Mouse (Mus musculus) neural tube, embryonic 15.5 days (tissue): ENCODE results near the gene Mblac2. TPM values are rescaled to one million over a fixed set of nuclear protein-coding genes. Genes with fewer than 3 reads are reported as not detected.

ENCODE experiments used
- ATAC-seq: fragments of 200-750 bp; cut with Nextera tagmentation; 2 replicates; pipeline ENCODE4 v1.8.0; 2017; ENCODE audit warnings: mild to moderate bottlenecking, moderate TSS enrichment, moderate library complexity; ENCODE audit not compliant: low FRiP score
- H3K27ac ChIP-seq: fragments of 300-500 bp; sonication (generic); replicated peaks from 2 replicates; pipeline ENCODE4 v1.5.1; 2015; ENCODE audit warnings: mild to moderate bottlenecking, inconsistent platforms
- H3K27me3 ChIP-seq: fragments of 300-500 bp; sonication (generic); replicated peaks from 2 replicates; pipeline ENCODE4 v1.6.1; 2015; ENCODE audit warnings: inconsistent platforms
- H3K36me3 ChIP-seq: fragments of 300-500 bp; sonication (generic); 2 replicates; pipeline ENCODE4 v1.6.1; 2015; ENCODE audit warnings: inconsistent platforms
- H3K4me1 ChIP-seq: fragments of 300-500 bp; sonication (generic); 2 replicates; pipeline ENCODE4 v1.6.1; 2015; ENCODE audit warnings: inconsistent platforms
- H3K4me2 ChIP-seq: fragments of 300-500 bp; sonication (generic); 2 replicates; pipeline ENCODE4 v1.6.1; 2015; ENCODE audit warnings: inconsistent platforms, mild to moderate bottlenecking, moderate library complexity
- H3K4me3 ChIP-seq: fragments of 300-500 bp; sonication (generic); replicated peaks from 2 replicates; pipeline ENCODE4 v1.5.1; 2015; ENCODE audit warnings: mild to moderate bottlenecking, inconsistent platforms
- H3K9ac ChIP-seq: fragments of 300-500 bp; sonication (generic); replicated peaks from 2 replicates; pipeline ENCODE4 v1.6.1; 2015; ENCODE audit warnings: mild to moderate bottlenecking, inconsistent platforms
- H3K9me3 ChIP-seq: fragments of 300-500 bp; sonication (generic); replicated peaks from 2 replicates; pipeline ENCODE4 v1.6.1; 2016; ENCODE audit warnings: inconsistent platforms
- WGBS: fragments of 180-500 bp; shearing (Covaris S2); methylation state at CpG from one replicate; pipeline ENCODE4 v1.1.7; 2015; ENCODE audit warnings: mixed read lengths; 5-methylcytosine and 5-hydroxymethylcytosine counted together
- polyA plus RNA-seq: library from polyadenylated mRNA; unstranded; fragments of >200 nt; fragmentation: Nextera tagmentation; extraction: Ambion mirVana; gene quantifications from 2 replicates; pipeline ENCODE4 v1.2.1, GENCODE M21; 2015

The Mblac2 gene
- polyA plus RNA-seq, 1 experiment from 2014 or later: 65.6 TPM

DNA sequence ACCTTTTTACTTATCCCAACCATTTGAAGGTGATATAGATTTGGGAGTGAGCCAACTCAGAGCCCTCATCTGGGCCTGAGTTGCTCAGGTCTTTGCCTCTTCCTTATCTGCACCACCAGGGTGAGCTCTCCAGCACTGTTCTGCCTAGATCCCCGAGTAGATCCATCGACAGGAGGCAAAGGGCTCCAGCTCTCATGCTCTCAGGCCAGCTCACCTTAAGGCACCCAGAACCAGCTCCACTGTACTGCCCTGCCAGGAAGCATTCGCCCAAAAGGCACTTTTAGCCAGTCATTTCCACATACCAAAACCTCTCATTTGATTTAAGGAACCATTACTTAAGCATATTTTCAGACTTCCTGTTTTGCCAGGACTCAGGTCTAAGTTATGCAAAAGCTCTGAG lies 29.8 kb downstream of the Mblac2 start:
- no peaks in the 10 kb centered on the region for H3K36me3 ChIP-seq
- H3K4me3 ChIP-seq: no peak overlapping the region
- no peak for ATAC-seq
- H3K4me1 ChIP-seq: no peaks in the 10 kb centered on the region
- H3K9me3 ChIP-seq: no peaks in the 10 kb centered on the region
- H3K27me3 ChIP-seq: no peaks in the 10 kb centered on the region
- H3K9ac ChIP-seq: no peak overlapping the region
- no peak overlapping the region for H3K4me2 ChIP-seq
- WGBS: 57% methylated on average over 3 of the region's 3 CpGs
- H3K27ac ChIP-seq: no peak overlapping the region

DNA sequence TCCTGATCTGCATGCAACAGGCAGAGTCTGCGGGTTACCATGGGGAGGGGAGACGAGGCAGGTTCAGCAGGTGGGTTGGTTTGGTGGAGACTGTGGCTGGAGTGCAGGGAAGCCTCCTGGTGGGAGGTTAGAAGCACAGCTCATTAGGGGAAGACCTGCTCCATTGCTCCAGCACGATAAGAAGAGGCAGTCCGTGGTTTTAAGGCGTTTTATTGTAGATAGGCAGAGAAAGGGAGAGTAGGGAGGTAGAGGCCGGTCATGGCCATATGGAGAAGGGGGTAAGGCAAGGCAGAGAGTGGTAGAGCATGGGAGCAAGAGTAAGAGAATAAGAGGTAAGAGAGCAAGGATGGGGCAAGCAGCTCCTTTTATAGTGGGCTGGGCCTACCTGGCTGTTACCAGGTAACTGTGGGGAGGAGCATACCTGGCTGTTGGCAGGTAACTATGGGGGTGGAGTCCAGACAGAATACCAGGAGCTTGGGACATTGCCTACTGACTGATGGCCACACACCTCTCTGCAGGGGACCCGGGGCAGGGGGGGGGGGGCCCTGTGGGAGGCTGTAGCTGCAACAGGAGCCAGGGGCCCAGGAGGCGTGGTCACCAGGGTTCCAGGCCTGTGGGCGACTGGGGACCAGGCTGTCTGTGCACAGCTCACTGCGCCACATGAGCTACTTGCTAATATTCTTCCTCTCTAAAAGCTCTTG lies 32.4 kb downstream of the Mblac2 start:
- 52% methylated on average over 10 of the region's 10 CpGs for WGBS
- Histone ChIP-seq H3K4me2 (no peak overlapping the region), H3K36me3 (no peaks in the 10 kb centered on the region), H3K27me3 (no peaks in the 10 kb centered on the region), H3K4me1 (no peaks in the 10 kb centered on the region), H3K4me3 (no peak overlapping the region), H3K9ac (no peak overlapping the region), H3K9me3 (no peaks in the 10 kb centered on the region), H3K27ac (no peak overlapping the region)
- ATAC-seq: no peak

DNA sequence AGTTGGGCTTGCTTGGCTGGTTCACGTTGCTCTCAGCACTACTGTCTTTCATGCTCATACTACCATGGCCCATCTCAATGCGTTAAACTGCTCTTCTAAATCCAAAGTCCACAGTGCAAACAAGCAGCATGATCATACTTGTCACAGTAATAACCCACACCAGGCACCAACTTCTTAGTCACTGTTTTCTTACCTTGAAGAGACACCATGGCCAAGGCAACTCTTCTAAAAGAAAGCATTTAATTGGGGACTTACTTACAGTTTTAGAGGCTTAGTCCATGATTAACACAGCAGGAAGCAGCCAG lies 32.9 kb downstream of the Mblac2 start:
- Histone ChIP-seq H3K9ac (no peak overlapping the region), H3K27ac (no peak overlapping the region), H3K9me3 (no peaks in the 10 kb centered on the region), H3K4me1 (no peaks in the 10 kb centered on the region), H3K27me3 (no peaks in the 10 kb centered on the region), H3K36me3 (no peaks in the 10 kb centered on the region), H3K4me2 (no peak overlapping the region), H3K4me3 (no peak overlapping the region)
- WGBS: 47% methylated on average over 2 of the region's 2 CpGs
- no peak for ATAC-seq

DNA sequence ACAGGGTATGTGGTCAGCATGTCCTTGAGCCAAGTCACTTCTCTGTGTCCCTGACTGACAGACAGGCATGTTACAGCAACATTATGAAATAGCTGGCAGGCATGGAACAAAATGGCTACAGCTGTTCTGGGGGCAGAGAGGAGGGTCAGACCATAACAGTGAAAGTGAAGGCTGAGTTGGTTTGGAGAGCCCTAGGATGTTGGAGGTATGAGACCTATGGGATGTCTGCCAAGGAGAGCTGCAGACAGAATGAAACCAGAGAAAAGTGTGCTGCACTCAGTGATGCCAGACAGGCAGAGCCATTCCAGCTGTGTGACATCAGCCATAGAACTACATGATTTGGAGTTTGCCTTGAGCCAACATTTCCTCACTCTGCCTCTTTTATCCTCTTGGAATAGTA lies 43.7 kb downstream of the Mblac2 start:
- H3K4me3 ChIP-seq: no peak overlapping the region
- no peaks in the 10 kb centered on the region for H3K27me3 ChIP-seq
- H3K9ac ChIP-seq: no peak overlapping the region
- H3K36me3 ChIP-seq: no peaks in the 10 kb centered on the region
- no peak for ATAC-seq
- H3K9me3 ChIP-seq: no peaks in the 10 kb centered on the region
- no peaks in the 10 kb centered on the region for H3K4me1 ChIP-seq
- H3K4me2 ChIP-seq: no peak overlapping the region
- no peak overlapping the region for H3K27ac ChIP-seq

DNA sequence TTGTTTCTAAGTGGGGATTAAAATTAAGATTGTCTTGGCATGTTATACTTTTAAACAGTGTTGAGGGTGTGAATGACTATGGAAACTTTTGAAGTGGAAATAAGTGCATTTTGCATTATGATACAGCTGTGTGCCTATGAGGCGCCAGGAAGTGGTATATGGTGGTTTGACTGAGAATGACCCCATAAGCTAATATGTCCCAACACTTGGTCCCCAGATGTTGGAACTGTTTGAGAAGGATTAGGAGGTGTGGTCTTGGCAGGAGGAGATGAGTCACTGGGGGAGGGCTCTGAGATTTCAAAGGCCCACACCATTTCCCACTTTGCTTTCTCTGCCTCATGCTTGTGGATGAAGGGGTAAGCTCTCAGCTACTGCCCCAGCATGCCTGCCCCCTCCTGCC lies 44.2 kb downstream of the Mblac2 start:
- Histone ChIP-seq H3K9ac (no peak overlapping the region), H3K27me3 (no peaks in the 10 kb centered on the region), H3K9me3 (no peaks in the 10 kb centered on the region), H3K27ac (no peak overlapping the region), H3K4me1 (no peaks in the 10 kb centered on the region), H3K4me3 (no peak overlapping the region), H3K4me2 (no peak overlapping the region), H3K36me3 (no peaks in the 10 kb centered on the region)
- no peak for ATAC-seq
- WGBS: 94% methylated on average over 1 of the region's 1 CpGs

DNA sequence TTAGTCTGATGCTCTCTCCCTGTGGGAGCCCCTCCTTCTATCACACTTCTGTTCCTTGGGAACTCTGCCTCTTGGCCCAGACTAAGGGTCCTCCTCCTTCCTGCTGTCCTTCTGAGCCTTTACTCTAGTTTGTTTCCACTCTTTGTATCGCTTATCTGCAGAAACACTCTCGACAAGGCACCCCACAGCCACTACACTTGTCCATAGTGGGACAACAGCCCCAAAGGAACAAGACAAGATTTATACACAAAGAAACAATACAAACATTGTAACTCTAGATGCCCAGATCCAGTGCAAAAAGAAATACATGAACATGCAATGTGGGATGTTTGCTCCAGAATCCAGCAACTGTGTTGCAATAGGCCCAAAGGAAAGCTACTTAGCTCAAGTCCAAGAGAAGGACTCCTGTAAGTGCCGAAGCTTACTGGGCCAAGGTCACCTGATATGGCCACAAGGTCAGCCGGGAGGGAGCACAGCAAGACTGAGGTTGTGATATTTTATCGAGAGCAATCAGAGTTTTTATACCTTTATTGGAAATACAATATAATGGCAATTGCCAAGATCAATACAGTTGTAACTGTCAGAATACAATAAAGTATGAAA lies 46.0 kb downstream of the Mblac2 start:
- no peak overlapping the region for H3K27ac ChIP-seq
- H3K27me3 ChIP-seq: no peaks in the 10 kb centered on the region
- no peak for ATAC-seq
- no peak overlapping the region for H3K4me3 ChIP-seq
- H3K4me1 ChIP-seq: 0 out of 2 replicates have a peak, but pooled peaks cover 2% of the 10 kb centered on the region
- no peaks in the 10 kb centered on the region for H3K36me3 ChIP-seq
- no peak overlapping the region for H3K9ac ChIP-seq
- no peaks in the 10 kb centered on the region for H3K9me3 ChIP-seq
- WGBS: 86% methylated on average over 5 of the region's 5 CpGs
- no peak overlapping the region for H3K4me2 ChIP-seq

DNA sequence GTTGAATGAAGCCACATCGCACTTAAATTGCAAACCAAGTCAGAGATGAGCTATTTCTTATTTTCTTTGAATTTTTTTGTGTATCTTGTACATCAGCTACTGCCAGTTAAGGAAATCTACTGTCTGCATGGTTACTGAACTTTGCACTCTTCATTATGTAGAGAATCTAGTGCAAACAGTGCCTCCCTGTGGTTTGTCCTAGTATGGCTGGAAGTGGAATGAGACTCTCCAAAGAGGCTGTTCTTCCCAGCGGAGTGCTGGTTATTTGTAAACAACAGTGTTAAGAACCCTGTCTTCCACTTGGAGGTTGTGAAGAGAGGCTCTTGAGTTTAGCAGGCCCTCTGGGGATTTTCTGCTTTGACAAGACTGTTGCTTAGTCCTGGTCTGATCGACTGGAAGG lies 49.2 kb downstream of the Mblac2 start:
- Histone ChIP-seq H3K27me3 (no peaks in the 10 kb centered on the region), H3K4me2 (no peak overlapping the region), H3K9me3 (no peaks in the 10 kb centered on the region), H3K4me3 (no peak overlapping the region), H3K36me3 (no peaks in the 10 kb centered on the region), H3K27ac (no peak overlapping the region), H3K4me1 (0 out of 2 replicates have a peak, but pooled peaks cover 2% of the 10 kb centered on the region), H3K9ac (no peak overlapping the region)
- 38% methylated on average over 3 of the region's 3 CpGs for whole genome bisulfite sequencing
- no peak for ATAC-seq

DNA sequence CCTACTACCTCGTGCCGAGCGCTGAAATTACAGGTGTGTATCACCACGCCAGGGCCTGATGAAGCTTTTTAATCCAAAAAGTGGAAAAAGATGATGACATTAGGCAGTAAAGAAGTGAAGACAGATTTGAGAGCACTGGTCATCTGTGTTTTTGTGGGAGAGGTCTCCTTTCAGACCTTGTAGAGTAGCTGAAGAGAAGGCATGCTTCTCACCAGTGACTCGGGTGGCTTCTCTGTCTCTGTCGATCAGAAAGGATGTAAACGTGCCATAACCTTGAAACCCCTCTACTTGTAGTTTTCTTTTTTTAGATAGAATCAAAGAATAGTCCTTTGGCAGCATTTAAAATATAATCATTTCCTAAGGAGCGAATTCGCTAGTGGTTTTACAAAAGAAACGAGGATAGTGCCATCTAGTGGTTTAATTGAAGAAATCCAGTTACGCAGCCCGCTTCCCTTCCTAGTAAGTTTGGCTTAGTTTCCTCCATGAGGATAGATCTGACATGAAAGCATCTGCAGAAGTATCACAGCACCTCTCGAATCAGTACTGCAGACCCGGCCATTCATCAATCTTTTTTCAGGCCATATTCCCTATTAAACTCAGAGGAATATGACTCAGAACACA lies 50.5 kb downstream of the Mblac2 start:
- ATAC-seq: peak; percentile 66; the same call in 1 of the 2 replicates
- H3K4me1 ChIP-seq: 0 out of 2 replicates have a peak, but pooled peaks cover 2% of the 10 kb centered on the region
- no peaks in the 10 kb centered on the region for H3K36me3 ChIP-seq
- H3K4me3 ChIP-seq: no peak overlapping the region
- H3K27me3 ChIP-seq: no peaks in the 10 kb centered on the region
- no peaks in the 10 kb centered on the region for H3K9me3 ChIP-seq
- H3K9ac ChIP-seq: no peak overlapping the region
- WGBS: 34% methylated on average over 14 of the region's 14 CpGs
- no peak overlapping the region for H3K27ac ChIP-seq
- H3K4me2 ChIP-seq: peak overlapping the region; percentile 37; the same call in 1 of the 2 replicates

DNA sequence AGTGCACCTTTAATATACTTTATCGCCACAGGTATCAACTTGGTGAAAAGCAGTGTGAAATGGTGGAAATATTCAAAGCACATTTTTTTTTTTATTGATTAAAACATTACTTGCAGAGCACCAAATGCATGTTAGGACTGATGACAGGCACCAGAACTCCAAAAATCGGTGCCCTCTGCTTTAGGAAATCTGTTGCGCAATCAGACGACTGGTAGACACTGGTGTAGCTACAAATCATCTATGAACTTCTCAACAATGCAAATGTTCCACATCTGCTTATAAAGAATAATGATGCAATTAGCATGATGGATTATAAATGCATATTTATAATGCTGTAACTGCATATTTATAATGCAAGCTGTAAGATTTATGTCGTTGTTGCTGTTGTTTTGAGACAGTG lies 53.0 kb downstream of the Mblac2 start:
- WGBS: 76% methylated on average over 5 of the region's 5 CpGs

DNA sequence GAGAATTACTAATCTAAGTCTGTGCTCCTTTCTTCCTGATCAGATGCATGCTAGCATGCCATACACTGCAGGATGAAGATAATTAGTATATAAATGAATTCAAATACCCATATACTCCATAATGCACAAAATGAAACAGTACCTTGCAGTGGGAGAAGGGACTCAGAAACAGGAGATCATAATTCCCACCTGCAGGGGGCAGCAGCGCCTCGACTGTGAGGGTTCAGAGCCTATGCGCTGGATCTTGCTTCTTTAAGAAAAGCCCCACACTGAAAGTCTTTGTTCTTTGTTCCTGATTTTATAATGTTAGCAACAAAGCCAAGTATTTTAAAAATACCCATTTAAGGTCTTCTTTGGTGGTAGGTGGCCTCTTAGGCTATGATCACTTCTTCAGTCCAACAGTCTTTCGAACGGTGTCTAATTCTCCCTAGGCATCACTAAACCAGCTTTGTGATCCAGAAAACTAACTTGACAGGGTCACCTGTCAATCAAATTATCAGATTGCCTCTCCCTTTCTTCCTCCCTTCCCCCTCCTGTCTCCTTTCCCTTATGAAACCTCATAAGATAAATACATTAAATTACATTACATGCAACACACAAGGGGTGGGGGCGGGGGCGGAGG lies 56.0 kb downstream of the Mblac2 start:
- Histone ChIP-seq H3K9ac (no peak overlapping the region), H3K9me3 (no peaks in the 10 kb centered on the region), H3K4me2 (peak overlapping the region; percentile 15; the same call in 1 of the 2 replicates), H3K27ac (0 out of 2 replicates have a peak overlapping the region, but pooled peaks have one; percentile 23), H3K4me1 (0 out of 2 replicates have a peak, but pooled peaks cover 4% of the 10 kb centered on the region), H3K36me3 (no peaks in the 10 kb centered on the region), H3K27me3 (no peaks in the 10 kb centered on the region), H3K4me3 (no peak overlapping the region)
- peak; percentile 90 for ATAC-seq
- WGBS: 73% methylated on average over 7 of the region's 7 CpGs

More for the DNA sequence above, 53.0 kb downstream of the Mblac2 start:
- Histone ChIP-seq H3K27me3 (no peaks in the 10 kb centered on the region), H3K9ac (no peak overlapping the region), H3K36me3 (no peaks in the 10 kb centered on the region), H3K4me3 (no peak overlapping the region), H3K4me1 (0 out of 2 replicates have a peak, but pooled peaks cover 7% of the 10 kb centered on the region), H3K4me2 (no peak overlapping the region), H3K27ac (no peak overlapping the region), H3K9me3 (no peaks in the 10 kb centered on the region)
- no peak for ATAC-seq

DNA sequence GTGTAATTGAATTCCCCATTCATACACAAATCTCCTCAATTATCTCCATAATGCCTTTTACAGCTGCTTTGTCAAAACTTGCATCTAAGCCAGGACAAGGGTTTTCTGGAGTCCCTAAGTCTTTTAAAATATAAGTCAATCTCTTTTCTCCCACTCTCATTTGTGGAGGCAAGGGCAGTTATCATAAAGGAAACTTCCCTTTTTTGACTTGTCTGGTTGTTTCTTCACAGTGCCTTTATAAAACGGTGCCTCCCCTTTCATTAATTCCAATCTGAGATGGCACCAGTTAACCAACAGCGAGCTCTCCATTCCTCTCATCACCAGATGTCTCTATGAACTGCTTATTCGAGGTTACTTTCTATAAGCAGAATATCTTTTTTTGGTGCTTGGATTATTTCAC lies 65.1 kb downstream of the Mblac2 start:
- H3K9ac ChIP-seq: no peak overlapping the region
- no peaks in the 10 kb centered on the region for H3K9me3 ChIP-seq
- no peaks in the 10 kb centered on the region for H3K27me3 ChIP-seq
- H3K4me2 ChIP-seq: no peak overlapping the region
- no peaks in the 10 kb centered on the region for H3K4me1 ChIP-seq
- ATAC-seq: no peak
- WGBS: 80% methylated on average over 3 of the region's 3 CpGs
- H3K4me3 ChIP-seq: no peak overlapping the region
- no peak overlapping the region for H3K27ac ChIP-seq
- no peaks in the 10 kb centered on the region for H3K36me3 ChIP-seq
